Mouse (Mus musculus) testis, adult 2 months (tissue): Measurements from ENCODE around the gene Idh3b. TPM values are rescaled to one million over a fixed set of nuclear protein-coding genes. Genes with fewer than 3 reads are reported as not detected.
A peak's percentile ranks its signal among the peaks of the same experiment; 100 is the strongest.

Experiments
- H3K27ac ChIP-seq: fragments of 200-500 bp; 2 replicates; pipeline ENCODE4 v1.5.1; 2012; ENCODE audit warnings: low read depth, low read length; ENCODE audit not compliant: control insufficient read depth, insufficient read depth
- H3K27me3 ChIP-seq: fragments of 200-500 bp; 2 replicates; pipeline ENCODE4 v1.6.1; 2012; ENCODE audit warnings: mild to moderate bottlenecking, low read length, moderate library complexity; ENCODE audit not compliant: control insufficient read depth, insufficient read depth
- H3K36me3 ChIP-seq: fragments of 200-500 bp; 2 replicates; pipeline ENCODE4 v1.6.1; 2012; ENCODE audit warnings: mild to moderate bottlenecking, low read length; ENCODE audit not compliant: control insufficient read depth, insufficient read depth
- H3K4me1 ChIP-seq: fragments of 200-500 bp; 2 replicates; pipeline ENCODE4 v1.6.1; 2012; ENCODE audit warnings: low read length; ENCODE audit not compliant: control insufficient read depth, insufficient read depth
- H3K4me3 ChIP-seq: fragments of 200-500 bp; 2 replicates; pipeline ENCODE4 v1.5.1; 2012; ENCODE audit warnings: low read depth, mild to moderate bottlenecking, low read length, moderate library complexity, mixed read lengths; ENCODE audit not compliant: control insufficient read depth
- CTCF ChIP-seq: fragments of 200-500 bp; IDR thresholded peaks from 2 replicates; pipeline ENCODE4 v1.5.1; 2012; ENCODE audit warnings: low read depth, mild to moderate bottlenecking, inconsistent platforms, low read length, moderate library complexity; ENCODE audit not compliant: control insufficient read depth, insufficient read depth, insufficient replicate concordance
- POLR2A ChIP-seq: fragments of 200-500 bp; IDR thresholded peaks from 2 replicates; pipeline ENCODE4 v1.6.1; 2012; ENCODE audit warnings: low read depth, mild to moderate bottlenecking, inconsistent platforms, low read length, moderate library complexity; ENCODE audit not compliant: control insufficient read depth
- polyA plus RNA-seq: library from polyadenylated mRNA; depleted of rRNA; stranded (reverse); fragments of >200 nt; gene quantifications from 2 replicates; pipeline ENCODE4 v1.2.3, GENCODE M21; 2012

Gene Idh3b
- polyA plus RNA-seq, 1 experiment: 148 TPM

GRCm38 (mm10) chr2:130294936-130295277 is 10.6 kb upstream of the Idh3b start, which contains the start of gene Ebf4:
Gene Ebf4, plus strand, starts transcription at chr2:130295169.
- Histone ChIP-seq H3K27me3 (no peaks in the 10 kb centered on the region), H3K4me3 (peak within 1 kb of the TSS; percentile 66), H3K4me1 (peaks cover 10% of the 10 kb centered on the region), H3K27ac (no peak within 1 kb of the TSS), H3K36me3 (no peaks in the 10 kb centered on the region)
- no peak for TF ChIP-seq CTCF
- no peak for TF ChIP-seq POLR2A

- Histone ChIP-seq H3K27ac (no peak overlapping the region), H3K27me3 (no peaks in the 10 kb centered on the region), H3K4me1 (peaks cover 10% of the 10 kb centered on the region)
Measured at GRCm38 (mm10) chr2:130294218-130294935, 10.0 kb upstream of the Idh3b start.

GRCm38 (mm10) chr2:130293486-130293885 is 9.1 kb upstream of the Idh3b start:
- no peak overlapping the region for H3K27ac ChIP-seq
- no peaks in the 10 kb centered on the region for H3K27me3 ChIP-seq

More at GRCm38 (mm10) chr2:130294218-130294935, 10.0 kb upstream of the Idh3b start:
- no peaks in the 10 kb centered on the region for H3K36me3 ChIP-seq
- no peak for TF ChIP-seq POLR2A
- TF ChIP-seq CTCF: no peak
- H3K4me3 ChIP-seq: peak overlapping the region; percentile 66

GRCm38 (mm10) chr2:130293009-130293408 is 8.7 kb upstream of the Idh3b start:
- H3K4me1 ChIP-seq: peaks cover 10% of the 10 kb centered on the region
- no peak overlapping the region for H3K4me3 ChIP-seq
- no peaks in the 10 kb centered on the region for H3K27me3 ChIP-seq
- no peaks in the 10 kb centered on the region for H3K36me3 ChIP-seq
- TF ChIP-seq POLR2A (no peak), CTCF (no peak)
- H3K27ac ChIP-seq: no peak overlapping the region

More at GRCm38 (mm10) chr2:130293486-130293885, 9.1 kb upstream of the Idh3b start:
- no peak overlapping the region for H3K4me3 ChIP-seq
- H3K4me1 ChIP-seq: peaks cover 10% of the 10 kb centered on the region
- no peaks in the 10 kb centered on the region for H3K36me3 ChIP-seq
- TF ChIP-seq CTCF (no peak), POLR2A (no peak)

- TF ChIP-seq CTCF: no peak
- no peak for TF ChIP-seq POLR2A
- no peaks in the 10 kb centered on the region for H3K27me3 ChIP-seq
- H3K4me3 ChIP-seq: no peak overlapping the region
- H3K27ac ChIP-seq: no peak overlapping the region
- H3K4me1 ChIP-seq: peaks cover 10% of the 10 kb centered on the region
- no peaks in the 10 kb centered on the region for H3K36me3 ChIP-seq
Measured at GRCm38 (mm10) chr2:130291434-130291833, 7.1 kb upstream of the Idh3b start.

GRCm38 (mm10) chr2:130289086-130289485 is 4.7 kb upstream of the Idh3b start:
- H3K27me3 ChIP-seq: no peaks in the 10 kb centered on the region
- no peak overlapping the region for H3K4me3 ChIP-seq
- no peaks in the 10 kb centered on the region for H3K36me3 ChIP-seq
- no peak for TF ChIP-seq POLR2A
- TF ChIP-seq CTCF: no peak
- H3K27ac ChIP-seq: no peak overlapping the region
- no peaks in the 10 kb centered on the region; the same call in 1 of the 2 replicates for H3K4me1 ChIP-seq

GRCm38 (mm10) chr2:130280818-130281217 is 3.5 kb downstream of the Idh3b start:
- Histone ChIP-seq H3K27ac (no peak overlapping the region), H3K4me3 (no peak overlapping the region), H3K27me3 (no peaks in the 10 kb centered on the region), H3K4me1 (peaks cover 4% of the 10 kb centered on the region), H3K36me3 (peaks cover 3% of the 10 kb centered on the region)
- TF ChIP-seq CTCF (no peak), POLR2A (no peak)

GRCm38 (mm10) chr2:130280224-130280623 is 4.1 kb downstream of the Idh3b start:
- H3K27ac ChIP-seq: no peak overlapping the region
- TF ChIP-seq POLR2A (no peak), CTCF (no peak)
- H3K36me3 ChIP-seq: peaks cover 3% of the 10 kb centered on the region
- no peaks in the 10 kb centered on the region for H3K27me3 ChIP-seq
- H3K4me3 ChIP-seq: no peak overlapping the region
- H3K4me1 ChIP-seq: peaks cover 6% of the 10 kb centered on the region
